ENCODE assay signal across 13 mouse cellular contexts in genomic region chr8:12439044-12439443, GRCm38 (mm10). TPM values are rescaled to one million over a fixed set of nuclear protein-coding genes. Genes with fewer than 3 reads are reported as not detected.
DNase-seq lines count a peak whose midpoint lies in the region; ATAC-seq and TF ChIP-seq lines count a peak whose summit lies in the region.
"Had no signal": no experiment of that assay in that cellular context is flagged by ENCODE, and none has a peak within 500 bp of the region (broad histone marks: within the 10 kb centered on the region; RNA-seq: fewer than 3 reads in every experiment).

No protein-coding gene starts in this region.

- peaks cover 24% of the 10 kb centered on the region for H3K4me1 ChIP-seq in midbrain, embryonic 10.5 days
- peaks cover 2% of the 10 kb centered on the region; the same call in 1 of the 2 replicates for H3K4me1 ChIP-seq in midbrain, embryonic 13.5 days (replicated peaks)
- no peaks in the 10 kb centered on the region for H3K4me1 ChIP-seq in embryonic facial prominence, embryonic 14.5 days (ENCODE audit: control insufficient read depth, insufficient read depth, low read length)
- no peaks in the 10 kb centered on the region for H3K4me1 ChIP-seq in lung, adult 2 months (ENCODE audit: control insufficient read depth, insufficient read depth, low read length)
- H3K4me1 ChIP-seq: hindbrain, embryonic 15.5 days; lung, embryonic 15.5 days; stomach, embryonic 15.5 days had no signal

- H3K36me3 ChIP-seq in midbrain, embryonic 10.5 days = no peaks in the 10 kb centered on the region
- no peaks in the 10 kb centered on the region for H3K36me3 ChIP-seq in midbrain, embryonic 13.5 days
- H3K36me3 ChIP-seq in embryonic facial prominence, embryonic 14.5 days (ENCODE audit: control insufficient read depth, insufficient read depth, low read length) = no peaks in the 10 kb centered on the region
- H3K36me3 ChIP-seq: hindbrain, embryonic 15.5 days; lung, embryonic 15.5 days; stomach, embryonic 15.5 days had no signal

- WGBS in midbrain, embryonic 10.5 days = 37% methylated on average over 4 of the region's 4 CpGs
- 36% methylated on average over 4 of the region's 4 CpGs for WGBS in midbrain, embryonic 13.5 days
- 24% methylated on average over 4 of the region's 4 CpGs for WGBS in embryonic facial prominence, embryonic 14.5 days
- WGBS in lung, adult 2 months = 25% methylated on average over 4 of the region's 4 CpGs

- TF ChIP-seq POLR2A in lung, adult 2 months (IDR thresholded peaks at IDR 0.05; ENCODE audit: borderline replicate concordance, extremely low read depth, low read depth, low read length) = no peak

- intact Hi-C loops in gastrocnemius, adult 2 months (cut with DNase I) = no loop called here

- TF ChIP-seq CTCF in lung, adult 2 months (IDR thresholded peaks at IDR 0.05; ENCODE audit: insufficient read depth, low read length) = no peak
- TF ChIP-seq CTCF in gastrocnemius, adult 2 months (IDR thresholded peaks at IDR 0.05) = no peak

- DNase-seq in midbrain, embryonic 10.5 days (ENCODE audit: low spot score) = peak; percentile 49
- DNase-seq in R1 (ENCODE audit: low read depth, low spot score) = peak; percentile 98
- peak; percentile 31 for DNase-seq in embryonic facial prominence, embryonic 14.5 days (ENCODE audit: low spot score)
- DNase-seq in retina, embryonic 14.5 days (ENCODE audit: low spot score) = peak; percentile 48
- DNase-seq in lung, adult 2 months = no peak
- no peak for DNase-seq in gastrocnemius, adult 2 months
- DNase-seq: cerebellum, postnatal 25 days had no signal

- no peak overlapping the region for H3K9ac ChIP-seq in midbrain, embryonic 13.5 days (replicated peaks)
- no peak overlapping the region for H3K9ac ChIP-seq in embryonic facial prominence, embryonic 14.5 days (ENCODE audit: low read depth, low read length)
- H3K9ac ChIP-seq: hindbrain, embryonic 15.5 days; lung, embryonic 15.5 days; stomach, embryonic 15.5 days had no signal

- no peak for ATAC-seq in midbrain, embryonic 13.5 days
- no peak for ATAC-seq in embryonic facial prominence, embryonic 14.5 days (ENCODE audit: low read depth)

- H3K27me3 ChIP-seq in midbrain, embryonic 10.5 days (ENCODE audit: low read depth, poor library complexity, severe bottlenecking) = peaks cover 15% of the 10 kb centered on the region
- H3K27me3 ChIP-seq in midbrain, embryonic 13.5 days = peaks cover 15% of the 10 kb centered on the region
- H3K27me3 ChIP-seq in embryonic facial prominence, embryonic 14.5 days (replicated peaks; ENCODE audit: control insufficient read depth, insufficient read depth, low read length) = peaks cover 18% of the 10 kb centered on the region

- H3K9me3 ChIP-seq in midbrain, embryonic 10.5 days (replicated peaks) = no peaks in the 10 kb centered on the region
- H3K9me3 ChIP-seq in midbrain, embryonic 13.5 days = no peaks in the 10 kb centered on the region
- H3K9me3 ChIP-seq in embryonic facial prominence, embryonic 14.5 days (ENCODE audit: control insufficient read depth, low read length) = no peaks in the 10 kb centered on the region
- H3K9me3 ChIP-seq: hindbrain, embryonic 15.5 days; lung, embryonic 15.5 days; stomach, embryonic 15.5 days had no signal

- H3K4me3 ChIP-seq in midbrain, embryonic 10.5 days = no peak overlapping the region
- no peak overlapping the region for H3K4me3 ChIP-seq in midbrain, embryonic 13.5 days (replicated peaks)
- H3K4me3 ChIP-seq in embryonic facial prominence, embryonic 14.5 days (ENCODE audit: low read depth, low read length) = no peak overlapping the region
- no peak overlapping the region for H3K4me3 ChIP-seq in lung, adult 2 months (replicated peaks; ENCODE audit: extremely low read depth, low read depth, low read length)
- no peak overlapping the region for H3K4me3 ChIP-seq in gastrocnemius, adult 2 months
- H3K4me3 ChIP-seq: hindbrain, embryonic 15.5 days; lung, embryonic 15.5 days; stomach, embryonic 15.5 days had no signal

- H3K4me2 ChIP-seq in midbrain, embryonic 13.5 days (replicated peaks) = no peak overlapping the region
- H3K4me2 ChIP-seq in embryonic facial prominence, embryonic 14.5 days (ENCODE audit: low read depth, low read length) = no peak overlapping the region
- H3K4me2 ChIP-seq: hindbrain, embryonic 15.5 days; lung, embryonic 15.5 days; stomach, embryonic 15.5 days had no signal

- peak overlapping the region; percentile 70 for H3K27ac ChIP-seq in midbrain, embryonic 10.5 days (replicated peaks)
- no peak overlapping the region for H3K27ac ChIP-seq in midbrain, embryonic 13.5 days
- H3K27ac ChIP-seq in embryonic facial prominence, embryonic 14.5 days (replicated peaks; ENCODE audit: low read depth, low read length) = no peak overlapping the region
- no peak overlapping the region for H3K27ac ChIP-seq in gastrocnemius, adult 2 months
- H3K27ac ChIP-seq: hindbrain, embryonic 15.5 days; lung, embryonic 15.5 days; stomach, embryonic 15.5 days had no signal

RNA-seq across cellular contexts. Expression of gene Sox1, which starts 43.9 kb away (rescaled TPM):
- 3.2 and 3.4 TPM in 2 replicates for polyA plus RNA-seq in midbrain, embryonic 10.5 days (2016; fragmentation: Nextera tagmentation; extraction: Ambion mirVana)
- polyA plus RNA-seq in midbrain, embryonic 13.5 days (2015; fragmentation: Nextera tagmentation; extraction: Ambion mirVana) = 3.1 and 3.6 TPM in 2 replicates
- polyA plus RNA-seq in embryonic facial prominence, embryonic 14.5 days (2014; fragmentation: Nextera tagmentation; extraction: Ambion mirVana) = not detected in 2 replicates
- polyA plus RNA-seq in lung, adult 2 months (2012; rRNA removed) = not detected in 2 replicates
- not detected for total RNA-seq in gastrocnemius, adult 2 months (2021)
- total RNA-seq: heart, adult 8-10 months; monocyte, adult 5-6 weeks had no signal
- polyA plus RNA-seq: lung, embryonic 15.5 days; stomach, embryonic 15.5 days had no signal

Comparison
In these comparisons a context has a peak if more than half of its experiments do, and no peak if none do; other contexts are left out.
1. DNase-seq: peak in midbrain, embryonic 10.5 days (single experiment), R1 (single experiment), embryonic facial prominence, embryonic 14.5 days (single experiment) and retina, embryonic 14.5 days (single experiment); none in lung, adult 2 months (single experiment) and gastrocnemius, adult 2 months (single experiment).